Mouse (Mus musculus) liver, embryonic 14.5 days (tissue): ENCODE data around the gene Ddx20. TPM values are rescaled to one million over a fixed set of nuclear protein-coding genes. Genes with fewer than 3 reads are reported as not detected.

Source experiments
- ATAC-seq: fragments of 200-750 bp; cut with Nextera tagmentation; 2 replicates; pipeline ENCODE4 v1.8.0; 2017; ENCODE audit warnings: moderate number of reproducible peaks, mild to moderate bottlenecking, moderate library complexity; ENCODE audit not compliant: insufficient read depth
- DNase-seq, 3 experiments: peaks; one replicate each; pipeline ENCODE4 v3.0.0-alpha.2; 2012 to 2013; ENCODE audit warnings: low read depth in 3 of 3, low spot score in 3 of 3
- H3K27ac ChIP-seq: fragments of 300-500 bp; sonication (generic); 2 replicates; pipeline ENCODE4 v1.5.1; 2014; ENCODE audit warnings: moderate library complexity, mild to moderate bottlenecking, control low read depth, inconsistent platforms
- H3K27me3 ChIP-seq: fragments of 300-500 bp; sonication (generic); 2 replicates; pipeline ENCODE4 v1.6.1; 2014; ENCODE audit warnings: mild to moderate bottlenecking, low read length, moderate library complexity; ENCODE audit not compliant: control insufficient read depth, insufficient read depth
- H3K36me3 ChIP-seq: fragments of 300-500 bp; sonication (generic); replicated peaks from 2 replicates; pipeline ENCODE4 v1.6.1; 2014; ENCODE audit warnings: low read depth; ENCODE audit not compliant: control insufficient read depth, insufficient read depth
- H3K4me1 ChIP-seq, 2 experiments: fragments of 200-500 bp in 1 of 2; fragments of 300-500 bp in 1 of 2; sonication (generic) in 1 of 2; replicated peaks; 2 replicates each; pipeline ENCODE4 v1.6.1; 2012 to 2014; ENCODE audit warnings: antibody characterized with exemption in 1 of 2, inconsistent platforms in 1 of 2, low read length in 1 of 2; ENCODE audit not compliant: control insufficient read depth in 2 of 2, insufficient read depth in 2 of 2
- H3K4me2 ChIP-seq: fragments of 300-500 bp; sonication (generic); 2 replicates; pipeline ENCODE4 v1.6.1; 2014; ENCODE audit warnings: low read depth, mild to moderate bottlenecking, control low read depth, moderate library complexity
- H3K4me3 ChIP-seq, 2 experiments: fragments of 200-500 bp in 1 of 2; fragments of 300-500 bp in 1 of 2; sonication (generic) in 1 of 2; 2 replicates each; pipeline ENCODE4 v1.5.1; 2012 to 2014; ENCODE audit warnings: low read depth in 2 of 2, low read length in 2 of 2, mild to moderate bottlenecking in 2 of 2, control low read depth in 1 of 2, inconsistent platforms in 1 of 2, moderate library complexity in 1 of 2; ENCODE audit not compliant: insufficient read depth in 1 of 2
- H3K9ac ChIP-seq: fragments of 300-500 bp; sonication (generic); replicated peaks from 2 replicates; pipeline ENCODE4 v1.6.1; 2014; ENCODE audit warnings: mild to moderate bottlenecking, control low read depth, moderate library complexity
- H3K9me3 ChIP-seq: fragments of 300-500 bp; sonication (generic); 2 replicates; pipeline ENCODE4 v1.6.1; 2016; ENCODE audit warnings: low read length, mixed read lengths; ENCODE audit not compliant: control insufficient read depth
- CTCF ChIP-seq: IDR thresholded peaks from 2 replicates; pipeline ENCODE4 v1.5.1; 2016; ENCODE audit warnings: antibody characterized with exemption, low read depth, control low read depth
- EP300 ChIP-seq: IDR thresholded peaks from 2 replicates; pipeline ENCODE4 v1.6.1; 2016; ENCODE audit warnings: antibody characterized with exemption, low read depth
- WGBS: fragments of 180-500 bp; shearing (Covaris S2); extraction: QIAGEN DNeasy Blood & Tissue Kit; methylation state at CpG from one replicate; pipeline ENCODE4 v1.1.7; 2014; ENCODE audit not compliant: insufficient replicate concordance; 5-methylcytosine and 5-hydroxymethylcytosine counted together
- polyA plus RNA-seq, 2 experiments: library from polyadenylated mRNA; depleted of rRNA in 1 of 2; stranded (reverse) in 1 of 2; unstranded in 1 of 2; fragments of >200 nt; fragmentation: Nextera tagmentation in 1 of 2; extraction: Ambion mirVana in 1 of 2; gene quantifications; 2 replicates each; pipeline versions ENCODE4 v1.2.1 to v1.2.3; 2012 to 2014

The Ddx20 gene
- polyA plus RNA-seq, 2 experiments: 8.1 to 19.6 TPM

DNA sequence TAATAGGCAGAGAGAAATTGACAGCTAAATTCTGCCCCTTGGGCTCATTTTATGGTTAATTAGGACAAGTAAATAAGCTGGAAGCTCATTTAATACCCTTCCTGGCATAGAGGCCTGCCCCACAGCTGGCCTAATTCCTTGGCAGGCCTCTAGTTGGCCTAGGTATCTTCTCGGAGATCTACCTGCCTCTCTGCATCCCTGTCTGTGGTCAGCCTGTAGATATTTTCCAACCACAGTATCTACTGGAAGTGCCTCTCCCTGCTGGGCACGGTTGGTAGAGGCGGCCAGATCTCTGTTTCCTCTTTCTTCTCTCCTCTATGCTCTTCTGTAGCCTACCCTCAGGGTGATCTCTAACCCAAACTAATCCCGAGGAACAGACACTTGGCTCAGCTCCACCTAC is 32.6 kb upstream of the Ddx20 start:
- no peaks in the 10 kb centered on the region for H3K36me3 ChIP-seq
- WGBS: 54% methylated on average over 4 of the region's 4 CpGs
- H3K27me3 ChIP-seq: no peaks in the 10 kb centered on the region
- ATAC-seq (no peak), DNase-seq (no peak)
- no peak overlapping the region for H3K4me3 ChIP-seq
- H3K4me2 ChIP-seq: no peak overlapping the region
- H3K4me1 ChIP-seq: no peaks in the 10 kb centered on the region
- H3K27ac ChIP-seq: no peak overlapping the region
- H3K9me3 ChIP-seq: no peaks in the 10 kb centered on the region
- no peak overlapping the region for H3K9ac ChIP-seq
- TF ChIP-seq CTCF (no peak), EP300 (no peak)

GRCm38 (mm10) chr3:105718746-105719145 is 31.4 kb upstream of the Ddx20 start:
- Histone ChIP-seq H3K4me2 (no peak overlapping the region), H3K27ac (no peak overlapping the region), H3K4me1 (no peaks in the 10 kb centered on the region), H3K4me3 (no peak overlapping the region), H3K27me3 (no peaks in the 10 kb centered on the region), H3K9me3 (no peaks in the 10 kb centered on the region), H3K9ac (no peak overlapping the region), H3K36me3 (no peaks in the 10 kb centered on the region)
- WGBS: 15% methylated on average over 4 of the region's 4 CpGs
- no peak for ATAC-seq
- peak; percentile 25; the same call in 1 of the 2 replicates for TF ChIP-seq CTCF
- no peak for TF ChIP-seq EP300
- DNase-seq: no peak

GRCm38 (mm10) chr3:105717856-105718555 is 30.6 kb upstream of the Ddx20 start:
- ATAC-seq (no peak), DNase-seq (no peak)
- Histone ChIP-seq H3K4me3 (no peak overlapping the region), H3K27me3 (no peaks in the 10 kb centered on the region), H3K9me3 (no peaks in the 10 kb centered on the region), H3K4me1 (no peaks in the 10 kb centered on the region), H3K36me3 (no peaks in the 10 kb centered on the region), H3K27ac (no peak overlapping the region), H3K9ac (no peak overlapping the region), H3K4me2 (no peak overlapping the region)
- TF ChIP-seq CTCF: no peak
- TF ChIP-seq EP300: no peak
- WGBS: 74% methylated on average over 11 of the region's 11 CpGs

DNA sequence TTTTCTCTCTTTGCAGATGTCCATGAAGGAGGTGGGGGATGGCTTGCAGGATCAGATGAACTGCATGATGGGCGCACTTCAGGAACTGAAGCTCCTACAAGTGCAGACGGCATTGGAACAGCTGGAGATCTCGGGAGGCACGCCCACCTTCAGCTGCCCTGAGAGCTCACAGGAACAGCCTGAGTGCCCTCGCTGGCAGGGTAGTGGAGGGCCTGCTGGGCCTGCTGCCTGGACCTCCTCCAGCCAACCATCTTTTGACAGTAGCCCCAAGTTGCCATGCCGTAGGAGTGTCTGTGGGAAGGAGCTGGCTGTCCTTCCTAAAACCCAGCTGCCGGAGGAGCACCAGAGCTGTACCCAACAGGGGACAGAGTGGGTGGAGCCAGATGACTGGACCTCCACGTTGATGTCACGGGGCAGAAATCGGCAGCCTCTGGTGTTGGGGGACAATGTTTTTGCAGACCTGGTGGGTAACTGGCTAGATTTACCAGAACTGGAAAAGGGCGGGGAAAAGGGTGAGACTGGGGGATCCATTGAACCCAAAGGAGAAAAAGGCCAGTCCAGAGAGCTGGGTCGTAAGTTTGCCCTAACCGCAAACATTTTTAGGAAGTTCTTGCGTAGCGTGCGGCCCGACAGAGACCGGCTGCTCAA is 29.1 kb upstream of the Ddx20 start:
- ATAC-seq: no peak
- no peaks in the 10 kb centered on the region for H3K36me3 ChIP-seq
- no peak for TF ChIP-seq EP300
- TF ChIP-seq CTCF: no peak
- 69% methylated on average over 18 of the region's 18 CpGs for WGBS
- no peak overlapping the region for H3K27ac ChIP-seq
- H3K9me3 ChIP-seq: no peaks in the 10 kb centered on the region
- DNase-seq: no peak
- H3K27me3 ChIP-seq: no peaks in the 10 kb centered on the region
- no peaks in the 10 kb centered on the region for H3K4me1 ChIP-seq
- no peak overlapping the region for H3K4me3 ChIP-seq
- no peak overlapping the region for H3K9ac ChIP-seq
- no peak overlapping the region for H3K4me2 ChIP-seq

DNA sequence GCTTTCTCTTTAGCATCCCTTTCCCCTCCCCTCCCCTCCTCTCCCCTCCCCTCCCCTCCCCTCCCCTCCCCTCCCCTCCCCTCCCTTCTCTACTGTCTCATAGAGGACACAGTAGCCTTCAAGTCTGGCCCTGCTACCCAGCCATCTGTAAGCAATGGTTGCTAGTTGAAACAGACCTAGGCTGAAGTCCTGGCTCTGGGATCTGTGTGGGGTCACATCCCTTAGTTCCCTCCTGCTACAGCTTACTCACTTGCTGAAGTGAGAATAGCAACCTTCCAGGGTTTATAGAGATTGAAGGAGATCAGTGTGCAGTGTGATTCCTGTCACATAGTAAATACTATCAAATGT is 27.4 kb upstream of the Ddx20 start:
- no peaks in the 10 kb centered on the region for H3K9me3 ChIP-seq
- H3K36me3 ChIP-seq: no peaks in the 10 kb centered on the region
- DNase-seq (no peak), ATAC-seq (no peak)
- no peak for TF ChIP-seq EP300
- TF ChIP-seq CTCF: no peak
- no peak overlapping the region for H3K9ac ChIP-seq
- H3K4me3 ChIP-seq: no peak overlapping the region
- no peaks in the 10 kb centered on the region for H3K27me3 ChIP-seq
- H3K4me2 ChIP-seq: no peak overlapping the region
- no peaks in the 10 kb centered on the region for H3K4me1 ChIP-seq
- H3K27ac ChIP-seq: no peak overlapping the region
